Mouse (Mus musculus) ovary, adult 18-20 months (tissue): ENCODE results near the gene Mdm2.
A peak's percentile ranks its signal among the peaks of the same experiment; 100 is the strongest.
"Not testable (repeated sequence)": the region's sequence is repeated elsewhere in the genome, so short reads cannot be mapped to it uniquely, and the experiment has no call there.

Source experiments
- DNase-seq: peaks from one replicate; pipeline ENCODE4 v3.0.0; 2022; ENCODE audit warnings: low spot score, mixed read lengths

Gene Mdm2

GRCm38 (mm10) chr10:117732184-117732583 is 21.6 kb upstream of the Mdm2 start:
- no peak for DNase-seq

DNA sequence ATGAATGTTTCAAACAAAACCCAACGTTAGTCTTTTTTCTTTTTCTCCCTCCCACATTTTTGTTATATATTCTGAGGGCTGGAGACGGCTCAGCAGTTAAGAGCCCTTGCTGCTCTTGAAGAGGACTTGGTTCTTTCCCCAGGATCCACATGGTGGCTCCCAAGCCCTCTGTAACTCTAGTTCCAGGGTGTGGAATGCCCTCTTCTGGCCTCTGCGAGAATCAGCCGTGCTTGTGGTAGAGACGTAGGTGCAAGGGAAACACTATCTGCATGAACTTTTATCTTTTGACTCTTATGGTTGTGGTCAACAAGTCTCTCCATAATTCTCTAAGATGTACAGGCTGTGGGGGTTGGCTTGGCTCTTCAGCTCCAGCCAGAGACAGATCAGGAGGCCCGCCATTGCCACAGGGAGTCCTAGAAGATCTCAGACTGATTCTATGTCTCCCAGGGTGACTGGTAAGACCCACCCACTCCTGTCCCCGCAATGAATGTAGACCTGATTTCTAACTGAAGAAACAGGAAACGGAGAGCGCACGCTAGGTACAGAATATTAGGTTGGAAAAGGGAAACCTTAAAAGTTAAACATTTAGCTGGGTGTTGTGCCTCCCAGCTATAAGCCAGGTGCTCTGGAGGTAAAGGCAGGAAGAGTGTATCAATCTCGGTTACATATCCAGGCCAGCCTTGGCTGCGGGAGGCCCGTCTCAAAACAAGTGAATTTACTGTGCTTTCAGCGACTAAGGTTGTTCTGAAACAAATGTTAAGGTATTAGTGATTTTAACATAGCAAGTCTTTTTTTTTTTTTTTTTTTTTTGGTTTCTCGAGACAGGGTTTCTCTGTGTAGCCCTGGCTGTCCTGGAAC is 20.9 kb upstream of the Mdm2 start:
- peak; percentile 43 for DNase-seq

DNA sequence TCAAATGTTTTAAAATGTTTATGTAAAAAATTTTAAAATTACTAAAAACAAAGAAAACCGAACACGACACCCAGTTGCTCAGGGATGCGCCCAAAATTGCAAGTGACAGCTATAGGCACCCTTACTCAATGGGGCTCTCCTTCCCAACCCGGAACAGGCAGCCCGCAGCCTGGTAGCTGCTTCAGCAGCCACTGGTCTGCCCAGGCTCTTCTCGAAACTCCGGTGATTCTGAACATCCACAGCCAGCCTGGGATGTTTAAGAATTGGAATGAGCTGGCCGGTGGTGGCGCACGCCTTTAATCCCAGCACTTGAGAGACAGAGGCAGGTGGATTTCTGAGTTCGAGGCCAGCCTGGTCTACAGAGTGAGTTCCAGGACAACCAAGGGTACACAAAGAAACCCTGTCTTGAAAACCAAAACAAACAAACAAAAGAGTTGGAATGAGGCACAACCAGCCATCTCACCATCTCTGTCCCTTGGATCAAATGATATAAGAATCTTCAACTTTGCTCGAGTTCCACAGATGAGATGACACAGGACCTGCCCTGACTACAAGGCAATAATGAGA is 20.2 kb upstream of the Mdm2 start:
- DNase-seq: no peak

DNA sequence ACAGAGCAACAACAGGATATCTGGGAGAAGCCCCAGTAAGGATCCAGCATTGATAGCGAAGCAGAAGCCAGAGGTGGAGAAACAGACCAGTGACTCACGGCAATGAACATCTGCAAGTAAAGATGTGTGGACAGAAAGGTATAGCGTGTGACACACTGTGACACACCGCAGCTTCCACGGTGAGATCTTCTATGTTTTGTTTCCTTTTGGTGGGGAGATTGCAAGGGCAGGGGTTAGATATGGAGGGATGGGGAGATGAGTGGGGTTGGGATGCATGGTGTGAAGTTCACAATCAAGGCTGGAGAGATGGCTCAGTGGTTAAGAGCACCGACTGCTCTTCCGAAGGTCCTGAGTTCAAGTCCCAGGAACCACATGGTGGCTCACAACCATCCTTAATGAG is 19.6 kb upstream of the Mdm2 start:
- DNase-seq: no peak

- no peak for DNase-seq
These were observed 18.7 kb upstream of the Mdm2 start for GRCm38 (mm10) chr10:117729139-117729814.

- no peak for DNase-seq
These were observed 18.0 kb upstream of the Mdm2 start for GRCm38 (mm10) chr10:117728574-117728973.

GRCm38 (mm10) chr10:117727518-117728110 is 17.1 kb upstream of the Mdm2 start:
- DNase-seq: no peak

DNA sequence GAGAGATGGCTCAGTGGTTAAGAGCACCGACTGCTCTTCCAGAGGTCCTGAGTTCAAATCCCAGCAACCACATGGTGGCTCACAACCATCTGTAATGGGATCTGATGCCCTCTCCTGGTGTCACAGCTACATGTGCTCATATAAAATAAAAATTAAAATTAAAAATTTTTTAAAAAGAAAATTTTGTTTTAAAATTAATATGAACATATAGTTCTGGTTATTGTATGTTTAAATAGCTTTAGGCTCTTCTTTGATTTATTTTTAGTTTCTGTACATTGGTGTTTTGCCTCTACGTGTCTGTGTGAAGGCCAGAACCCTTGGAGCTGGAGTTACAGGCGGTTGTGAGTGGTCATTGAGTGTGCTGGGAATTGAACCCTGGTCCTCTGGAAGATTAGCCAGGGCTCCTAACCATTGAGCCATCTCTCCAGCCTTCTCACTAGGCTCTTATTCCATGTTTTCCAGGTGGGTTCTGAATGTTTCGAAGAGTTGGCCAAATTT is 16.4 kb upstream of the Mdm2 start:
- DNase-seq: no peak

DNA sequence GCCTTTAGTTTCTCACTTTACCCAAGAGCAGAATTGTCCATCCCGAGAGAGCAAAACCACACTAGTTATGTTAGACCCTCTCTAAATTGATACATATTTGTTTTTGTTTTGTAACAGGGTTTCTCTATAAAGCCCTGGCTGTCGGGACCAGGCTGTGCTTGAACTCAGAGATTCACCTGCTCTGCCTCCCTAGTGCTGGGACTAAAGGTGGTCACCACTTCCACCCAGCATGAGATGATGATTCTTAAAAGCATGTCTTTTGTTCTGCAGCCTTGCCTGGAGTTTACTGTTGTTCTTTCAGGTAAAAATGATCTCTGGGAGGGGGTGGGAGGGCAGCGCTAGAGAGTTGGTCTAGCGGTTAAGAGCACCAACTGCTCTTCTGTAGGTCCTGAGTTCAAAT is 15.8 kb upstream of the Mdm2 start:
- no peak for DNase-seq

DNA sequence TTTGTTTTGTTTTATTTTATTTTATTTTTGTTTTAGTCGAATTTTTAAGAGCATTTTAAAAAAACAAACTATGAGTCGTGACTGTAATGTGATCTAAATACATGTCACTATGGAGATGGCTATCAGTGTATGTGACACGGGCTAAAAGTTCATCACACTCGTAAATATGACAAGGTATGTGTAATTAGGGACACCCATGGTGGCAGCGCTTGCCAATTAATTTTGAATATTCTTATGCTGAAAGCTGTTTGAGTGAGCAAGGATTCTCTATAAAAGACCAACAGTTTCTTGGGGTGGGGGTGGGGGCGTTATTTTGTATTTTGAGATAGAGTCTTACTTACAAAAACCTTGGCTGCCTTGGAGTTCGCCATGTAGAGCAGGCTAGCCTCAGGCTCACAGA is 15.1 kb upstream of the Mdm2 start:
- DNase-seq: no peak

- no peak for DNase-seq
These were observed 14.3 kb upstream of the Mdm2 start for GRCm38 (mm10) chr10:117724804-117725361.

GRCm38 (mm10) chr10:117724136-117724718 is 13.7 kb upstream of the Mdm2 start:
- DNase-seq: no peak

DNA sequence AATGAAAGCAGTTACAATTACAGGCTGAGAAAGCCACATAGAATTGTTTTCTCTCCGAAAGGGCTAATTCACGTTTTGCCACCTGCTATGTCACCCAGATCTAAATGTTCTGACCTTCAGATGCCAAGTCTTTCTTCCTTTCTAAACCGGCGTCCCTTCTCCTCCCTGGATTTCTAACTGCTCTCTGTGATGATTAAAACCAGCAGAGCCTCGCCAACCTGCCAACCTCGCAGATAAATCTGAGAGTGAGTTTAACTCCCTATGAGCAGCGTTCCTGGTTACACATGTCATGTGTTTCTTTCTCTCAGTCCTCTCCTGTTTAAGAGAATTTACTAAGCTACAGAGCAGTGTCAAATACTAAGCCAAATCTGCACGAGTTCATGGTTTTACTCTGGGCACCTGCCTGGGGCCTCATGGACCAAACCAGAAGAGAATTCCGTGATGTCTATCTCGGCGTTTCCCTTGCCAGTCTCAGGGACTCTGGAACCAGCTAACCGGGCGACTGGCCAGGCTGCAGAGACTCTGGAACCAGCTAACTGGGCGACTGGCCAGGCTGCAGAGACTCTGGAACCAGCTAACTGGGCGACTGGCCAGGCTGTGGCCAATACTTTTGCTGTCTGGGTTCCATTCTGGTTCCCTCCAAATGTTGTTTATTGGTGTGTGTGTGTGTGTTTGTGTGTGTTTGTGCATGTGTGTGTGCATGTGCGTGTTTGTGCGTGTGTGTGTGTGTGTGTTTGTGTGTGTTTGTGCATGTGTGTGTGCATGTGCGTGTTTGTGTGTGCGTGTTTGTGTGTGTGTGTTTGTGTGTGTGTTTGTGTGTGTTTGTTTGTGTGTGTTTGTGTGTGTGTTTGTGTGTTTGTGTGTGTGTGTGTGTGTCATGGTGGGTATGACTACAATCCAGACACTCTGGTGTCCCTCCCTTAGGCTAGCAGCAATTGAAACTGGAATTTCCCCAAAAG is 7.9 kb upstream of the Mdm2 start:
- no peak for DNase-seq

- DNase-seq: peak; percentile 26
These were observed 7.0 kb upstream of the Mdm2 start for GRCm38 (mm10) chr10:117717583-117717982.

DNA sequence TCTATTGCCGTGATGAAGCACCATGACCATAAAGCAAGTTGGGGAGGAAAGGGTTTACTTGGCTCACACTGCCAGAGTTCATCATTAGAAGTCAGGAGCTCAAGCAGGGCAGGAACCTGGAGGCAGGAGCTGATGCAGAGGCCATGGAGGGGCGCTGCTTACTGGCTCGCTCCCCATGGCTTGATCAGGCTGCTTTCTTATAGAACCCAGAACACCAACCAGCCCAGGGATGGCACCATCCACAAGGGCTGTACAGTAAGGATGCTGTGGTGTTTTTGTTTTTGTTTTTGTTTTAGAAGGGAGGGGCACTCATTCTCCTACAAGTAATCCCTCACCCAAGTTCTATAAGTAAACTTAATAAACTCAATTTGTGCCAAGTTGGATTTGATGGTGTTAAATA is 6.1 kb upstream of the Mdm2 start:
- DNase-seq: no peak

DNA sequence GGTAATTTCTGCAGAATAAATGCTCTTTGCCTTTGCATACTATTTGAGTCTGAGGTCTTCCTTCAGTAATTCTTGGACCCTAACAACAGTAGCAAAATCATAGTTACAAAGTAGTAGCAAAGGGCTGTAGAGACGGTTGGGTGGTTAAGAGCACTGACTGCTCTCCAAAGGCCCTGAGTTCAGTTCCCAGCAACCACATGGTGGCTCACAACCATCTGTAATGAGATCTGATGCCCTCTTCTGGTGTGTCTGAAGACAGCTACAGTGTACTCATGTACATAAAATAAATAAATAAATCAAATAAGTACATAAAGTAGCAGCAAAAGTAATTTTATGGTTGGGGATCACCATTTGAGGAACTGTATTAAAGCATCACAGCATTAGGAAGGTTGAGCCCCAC is 5.1 kb upstream of the Mdm2 start:
- not testable (repeated sequence) for DNase-seq

DNA sequence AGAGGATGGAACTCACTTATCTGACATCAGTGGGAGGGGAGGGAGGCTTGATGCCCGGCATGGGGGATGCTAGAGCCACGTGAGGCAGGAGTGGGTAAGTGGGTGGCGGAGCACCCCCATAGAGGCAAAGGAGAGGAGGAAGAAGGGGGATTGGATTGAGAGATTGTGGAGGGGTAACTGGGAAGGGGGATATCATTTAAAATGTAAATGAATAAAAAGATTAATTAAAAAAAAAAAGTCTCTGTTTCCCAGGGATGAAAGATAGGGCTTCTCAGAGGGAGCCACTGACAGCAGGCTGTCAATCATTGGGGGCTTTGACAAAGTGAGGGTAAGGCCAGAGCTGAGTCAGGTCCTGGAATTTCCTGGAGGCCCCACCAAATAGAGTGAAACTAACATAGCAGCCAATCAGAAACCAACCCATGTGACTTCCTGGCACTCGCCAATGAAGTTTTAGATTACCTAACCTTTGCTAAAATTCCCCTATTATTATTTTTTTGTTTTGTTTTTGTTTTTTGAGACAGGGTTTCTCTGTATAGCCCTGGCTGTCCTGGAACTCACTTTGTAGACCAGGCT is 4.5 kb upstream of the Mdm2 start:
- DNase-seq: no peak

- DNase-seq: no peak
These were observed 3.5 kb upstream of the Mdm2 start for GRCm38 (mm10) chr10:117714048-117714545.

- no peak for DNase-seq
These were observed 2.9 kb upstream of the Mdm2 start for GRCm38 (mm10) chr10:117713466-117713865.

DNA sequence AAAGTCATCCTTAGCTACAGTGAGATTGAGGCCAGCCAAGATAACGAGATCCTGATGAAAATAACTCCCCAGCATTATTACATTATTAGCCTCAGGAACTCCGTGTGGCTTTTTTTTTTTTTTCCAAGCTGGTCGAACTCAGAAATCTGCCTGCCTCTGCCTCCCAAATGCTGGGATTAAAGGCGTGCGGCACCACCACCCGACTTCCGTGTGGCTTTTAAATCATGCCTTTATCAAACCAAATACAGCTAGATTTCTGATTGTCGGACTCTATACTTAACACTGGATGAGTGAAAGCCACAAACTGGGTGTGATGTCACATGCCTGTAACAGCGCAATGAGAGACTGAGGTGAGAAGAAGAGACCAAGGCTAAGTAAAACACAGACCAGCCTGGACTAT is 2.3 kb upstream of the Mdm2 start:
- DNase-seq: no peak
